Mouse (Mus musculus): ENCODE results near the gene Cox7a1. TPM values are rescaled to one million over a fixed set of nuclear protein-coding genes. Genes with fewer than 3 reads are reported as not detected.
A peak's percentile ranks its signal among the peaks of the same experiment; 100 is the strongest.

Cox7a1 gene
- total and polyA plus RNA-seq, 2 experiments from 2014 or later, result 1.4 to 4.9 TPM

GRCm38 (mm10) chr7:30231669-30232454 is 47.9 kb downstream of the Cox7a1 start, which contains the start of the genes Polr2i and Tbcb:
TSS of gene Polr2i (plus strand) at chr7:30231948.
TSS of gene Tbcb (minus strand) at chr7:30232272.
- Histone ChIP-seq H3K4me1 (ENCODE audit: insufficient read depth) (0 out of 2 replicates have a peak, but pooled peaks cover 5% of the 10 kb centered on the region), H3K9ac (peak within 1 kb of the TSS; percentile 67), H3K9me3 (ENCODE audit: low read length) (no peaks in the 10 kb centered on the region), H3K27me3 (ENCODE audit: insufficient read depth, low read length) (no peaks in the 10 kb centered on the region), H3K27ac (ENCODE audit: low read depth, low read length) (peak within 1 kb of the TSS; percentile 97), H3K4me2 (ENCODE audit: low read depth) (peak within 1 kb of the TSS; percentile 64), H3K4me3 (ENCODE audit: low read depth, low read length) (peak within 1 kb of the TSS; percentile 69), H3K36me3 (ENCODE audit: insufficient read depth) (peaks cover 30% of the 10 kb centered on the region)
- 1% methylated on average over 67 of the region's 67 CpGs for WGBS
- peak; percentile 99 for DNase-seq
- no peak; the same call in 1 of the 2 replicates for TF ChIP-seq CTCF (IDR thresholded peaks at IDR 0.05; ENCODE audit: low read depth)
- ATAC-seq, result peak; percentile 97

- H3K9me3 ChIP-seq (ENCODE audit: low read length), result no peaks in the 10 kb centered on the region
- 5% methylated on average over 24 of the region's 24 CpGs for WGBS
- peak; percentile 61 for TF ChIP-seq CTCF (IDR thresholded peaks at IDR 0.05; ENCODE audit: low read depth)
- H3K4me1 ChIP-seq (ENCODE audit: insufficient read depth), result 0 out of 2 replicates have a peak, but pooled peaks cover 5% of the 10 kb centered on the region
- H3K9ac ChIP-seq, result peak overlapping the region; percentile 67
- peak; percentile 35 for DNase-seq
- ATAC-seq, result no peak
- H3K4me3 ChIP-seq (ENCODE audit: low read depth, low read length), result peak overlapping the region; percentile 69
- peak overlapping the region; percentile 97 for H3K27ac ChIP-seq (ENCODE audit: low read depth, low read length)
- H3K4me2 ChIP-seq (ENCODE audit: low read depth), result peak overlapping the region; percentile 64
- H3K36me3 ChIP-seq (ENCODE audit: insufficient read depth), result peaks cover 22% of the 10 kb centered on the region
- H3K27me3 ChIP-seq (ENCODE audit: insufficient read depth, low read length), result no peaks in the 10 kb centered on the region
Measured at GRCm38 (mm10) chr7:30232631-30233148, 48.7 kb downstream of the Cox7a1 start.

GRCm38 (mm10) chr7:30233387-30233786 is 49.4 kb downstream of the Cox7a1 start:
- no peak for DNase-seq
- no peak overlapping the region for H3K27ac ChIP-seq (ENCODE audit: low read depth, low read length)
- WGBS, result 91% methylated on average over 20 of the region's 20 CpGs
- H3K9ac ChIP-seq, result no peak overlapping the region
- H3K4me2 ChIP-seq (ENCODE audit: low read depth), result no peak overlapping the region
- peaks cover 18% of the 10 kb centered on the region for H3K36me3 ChIP-seq (ENCODE audit: insufficient read depth)
- no peak for TF ChIP-seq CTCF (IDR thresholded peaks at IDR 0.05; ENCODE audit: low read depth)
- 0 out of 2 replicates have a peak, but pooled peaks cover 5% of the 10 kb centered on the region for H3K4me1 ChIP-seq (ENCODE audit: insufficient read depth)
- H3K9me3 ChIP-seq (ENCODE audit: low read length), result no peaks in the 10 kb centered on the region
- no peaks in the 10 kb centered on the region for H3K27me3 ChIP-seq (ENCODE audit: insufficient read depth, low read length)
- no peak overlapping the region for H3K4me3 ChIP-seq (ENCODE audit: low read depth, low read length)
- no peak for ATAC-seq

GRCm38 (mm10) chr7:30234276-30234858 is 50.4 kb downstream of the Cox7a1 start:
- WGBS, result 94% methylated on average over 15 of the region's 15 CpGs
- Histone ChIP-seq H3K4me2 (ENCODE audit: low read depth) (no peak overlapping the region), H3K27me3 (ENCODE audit: insufficient read depth, low read length) (no peaks in the 10 kb centered on the region), H3K36me3 (ENCODE audit: insufficient read depth) (peaks cover 18% of the 10 kb centered on the region), H3K4me3 (ENCODE audit: low read depth, low read length) (no peak overlapping the region), H3K27ac (ENCODE audit: low read depth, low read length) (no peak overlapping the region), H3K4me1 (ENCODE audit: insufficient read depth) (0 out of 2 replicates have a peak, but pooled peaks cover 5% of the 10 kb centered on the region), H3K9me3 (ENCODE audit: low read length) (no peaks in the 10 kb centered on the region), H3K9ac (no peak overlapping the region)
- ATAC-seq (no peak), DNase-seq (no peak)
- no peak for TF ChIP-seq CTCF (IDR thresholded peaks at IDR 0.05; ENCODE audit: low read depth)

GRCm38 (mm10) chr7:30235091-30235490 is 51.1 kb downstream of the Cox7a1 start:
- Histone ChIP-seq H3K9me3 (ENCODE audit: low read length) (no peaks in the 10 kb centered on the region), H3K4me3 (ENCODE audit: low read depth, low read length) (no peak overlapping the region), H3K4me2 (ENCODE audit: low read depth) (no peak overlapping the region), H3K27me3 (ENCODE audit: insufficient read depth, low read length) (no peaks in the 10 kb centered on the region), H3K27ac (ENCODE audit: low read depth, low read length) (no peak overlapping the region), H3K9ac (no peak overlapping the region), H3K4me1 (ENCODE audit: insufficient read depth) (0 out of 2 replicates have a peak, but pooled peaks cover 5% of the 10 kb centered on the region), H3K36me3 (ENCODE audit: insufficient read depth) (peaks cover 18% of the 10 kb centered on the region)
- no peak for DNase-seq
- 95% methylated on average over 8 of the region's 8 CpGs for WGBS
- TF ChIP-seq CTCF (IDR thresholded peaks at IDR 0.05; ENCODE audit: low read depth), result no peak
- ATAC-seq, result no peak

- DNase-seq (no peak), ATAC-seq (no peak)
- no peaks in the 10 kb centered on the region for H3K9me3 ChIP-seq (ENCODE audit: low read length)
- 89% methylated on average over 4 of the region's 4 CpGs for WGBS
- no peaks in the 10 kb centered on the region for H3K27me3 ChIP-seq (ENCODE audit: insufficient read depth, low read length)
- no peak within 1 kb of the TSS for H3K4me2 ChIP-seq (ENCODE audit: low read depth)
- no peak within 1 kb of the TSS for H3K4me3 ChIP-seq (ENCODE audit: low read depth, low read length)
- H3K9ac ChIP-seq, result no peak within 1 kb of the TSS
- H3K4me1 ChIP-seq (ENCODE audit: insufficient read depth), result 0 out of 2 replicates have a peak, but pooled peaks cover 5% of the 10 kb centered on the region
- TF ChIP-seq CTCF (IDR thresholded peaks at IDR 0.05; ENCODE audit: low read depth), result no peak
- H3K36me3 ChIP-seq (ENCODE audit: insufficient read depth), result peaks cover 18% of the 10 kb centered on the region
- H3K27ac ChIP-seq (ENCODE audit: low read depth, low read length), result no peak within 1 kb of the TSS
Measured at GRCm38 (mm10) chr7:30235625-30236024, 51.7 kb downstream of the Cox7a1 start, which contains the start of gene Ovol3. TSS of gene Ovol3 (minus strand) at chr7:30235725.

Other genes with a start within 250 kb of the Cox7a1 start
- gene Zfp74, start 230.1 kb upstream of the Cox7a1 start, total RNA-seq (2014; rRNA removed), result 11.9 and 14.4 TPM in 2 replicates
- 6.6 and 15.8 TPM in 2 replicates for gene Zfp74, start 230.1 kb upstream of the Cox7a1 start, polyA plus RNA-seq (2015; fragmentation: Nextera tagmentation; extraction: Ambion mirVana)
- 5.9 and 7.3 TPM in 2 replicates for gene Zfp568, start 200.2 kb upstream of the Cox7a1 start, total RNA-seq (2014; rRNA removed)
- 0.72 and 2.1 TPM in 2 replicates for gene Zfp568, start 200.2 kb upstream of the Cox7a1 start, polyA plus RNA-seq (2015; fragmentation: Nextera tagmentation; extraction: Ambion mirVana)
- 13.2 and 15.2 TPM in 2 replicates for gene Zfp14, start 132.8 kb upstream of the Cox7a1 start, total RNA-seq (2014; rRNA removed)
- 5.3 and 6.9 TPM in 2 replicates for gene Zfp14, start 132.8 kb upstream of the Cox7a1 start, polyA plus RNA-seq (2015; fragmentation: Nextera tagmentation; extraction: Ambion mirVana)
- gene Zfp82, start 111.2 kb upstream of the Cox7a1 start, total RNA-seq (2014; rRNA removed), result 8.0 and 11.0 TPM in 2 replicates
- gene Zfp82, start 111.2 kb upstream of the Cox7a1 start, polyA plus RNA-seq (2015; fragmentation: Nextera tagmentation; extraction: Ambion mirVana), result 5.9 and 7.3 TPM in 2 replicates
- 1.0 TPM in 1 of 2 replicates, not detected in the other for gene Gm26920, start 93.7 kb upstream of the Cox7a1 start, total RNA-seq (2014; rRNA removed)
- 0.38 and 1.1 TPM in 2 replicates for gene Gm26920, start 93.7 kb upstream of the Cox7a1 start, polyA plus RNA-seq (2015; fragmentation: Nextera tagmentation; extraction: Ambion mirVana)
- gene Zfp566, start 93.6 kb upstream of the Cox7a1 start, total RNA-seq (2014; rRNA removed), result 3.6 and 5.0 TPM in 2 replicates
- gene Zfp566, start 93.6 kb upstream of the Cox7a1 start, polyA plus RNA-seq (2015; fragmentation: Nextera tagmentation; extraction: Ambion mirVana), result 15.6 and 19.6 TPM in 2 replicates
- gene Zfp260, start 89.4 kb upstream of the Cox7a1 start, total RNA-seq (2014; rRNA removed), result 69.8 and 81.0 TPM in 2 replicates
- 51.2 and 55.5 TPM in 2 replicates for gene Zfp260, start 89.4 kb upstream of the Cox7a1 start, polyA plus RNA-seq (2015; fragmentation: Nextera tagmentation; extraction: Ambion mirVana)
- 12.3 and 25.3 TPM in 2 replicates for gene Zfp382, start 62.2 kb upstream of the Cox7a1 start, total RNA-seq (2014; rRNA removed)
- gene Zfp382, start 62.2 kb upstream of the Cox7a1 start, polyA plus RNA-seq (2015; fragmentation: Nextera tagmentation; extraction: Ambion mirVana), result 7.8 and 15.5 TPM in 2 replicates
- 72.9 and 87.3 TPM in 2 replicates for gene Zfp146, start 14.4 kb upstream of the Cox7a1 start, total RNA-seq (2014; rRNA removed)
- gene Zfp146, start 14.4 kb upstream of the Cox7a1 start, polyA plus RNA-seq (2015; fragmentation: Nextera tagmentation; extraction: Ambion mirVana), result 6.6 and 8.7 TPM in 2 replicates
- gene Capns1, start 14.7 kb downstream of the Cox7a1 start, total RNA-seq (2014; rRNA removed), result 162 and 176 TPM in 2 replicates
- 59.3 and 65.9 TPM in 2 replicates for gene Capns1, start 14.7 kb downstream of the Cox7a1 start, polyA plus RNA-seq (2015; fragmentation: Nextera tagmentation; extraction: Ambion mirVana)
- 71.0 and 80.9 TPM in 2 replicates for gene Polr2i, start 47.8 kb downstream of the Cox7a1 start, total RNA-seq (2014; rRNA removed)
- 186 and 247 TPM in 2 replicates for gene Polr2i, start 47.8 kb downstream of the Cox7a1 start, polyA plus RNA-seq (2015; fragmentation: Nextera tagmentation; extraction: Ambion mirVana)
- gene Tbcb, start 48.1 kb downstream of the Cox7a1 start, total RNA-seq (2014; rRNA removed), result 151 and 204 TPM in 2 replicates
- gene Tbcb, start 48.1 kb downstream of the Cox7a1 start, polyA plus RNA-seq (2015; fragmentation: Nextera tagmentation; extraction: Ambion mirVana), result 475 and 558 TPM in 2 replicates
- not detected in 2 replicates for gene Ovol3, start 51.6 kb downstream of the Cox7a1 start, total RNA-seq (2014; rRNA removed)
- not detected in 2 replicates for gene Ovol3, start 51.6 kb downstream of the Cox7a1 start, polyA plus RNA-seq (2015; fragmentation: Nextera tagmentation; extraction: Ambion mirVana)
- gene Thap8, start 96.0 kb downstream of the Cox7a1 start, total RNA-seq (2014; rRNA removed), result 0.52 TPM in 1 of 2 replicates, not detected in the other
- 0.45 TPM in 2 replicates for gene Thap8, start 96.0 kb downstream of the Cox7a1 start, polyA plus RNA-seq (2015; fragmentation: Nextera tagmentation; extraction: Ambion mirVana)
- 2.0 and 3.2 TPM in 2 replicates for gene Wdr62, start 96.3 kb downstream of the Cox7a1 start, total RNA-seq (2014; rRNA removed)
- gene Wdr62, start 96.3 kb downstream of the Cox7a1 start, polyA plus RNA-seq (2015; fragmentation: Nextera tagmentation; extraction: Ambion mirVana), result 2.7 and 2.9 TPM in 2 replicates
- gene Clip3, start 107.6 kb downstream of the Cox7a1 start, total RNA-seq (2014; rRNA removed), result 105 and 108 TPM in 2 replicates
- gene Clip3, start 107.6 kb downstream of the Cox7a1 start, polyA plus RNA-seq (2015; fragmentation: Nextera tagmentation; extraction: Ambion mirVana), result 178 and 186 TPM in 2 replicates
- 70.5 and 74.1 TPM in 2 replicates for gene Alkbh6, start 124.6 kb downstream of the Cox7a1 start, total RNA-seq (2014; rRNA removed)
- 117 and 127 TPM in 2 replicates for gene Alkbh6, start 124.6 kb downstream of the Cox7a1 start, polyA plus RNA-seq (2015; fragmentation: Nextera tagmentation; extraction: Ambion mirVana)
- 5.2 and 6.5 TPM in 2 replicates for gene Syne4, start 130.7 kb downstream of the Cox7a1 start, total RNA-seq (2014; rRNA removed)
- 1.8 and 4.5 TPM in 2 replicates for gene Syne4, start 130.7 kb downstream of the Cox7a1 start, polyA plus RNA-seq (2015; fragmentation: Nextera tagmentation; extraction: Ambion mirVana)
- 0.52 TPM in 1 of 2 replicates, not detected in the other for gene E130208F15Rik, start 137.6 kb downstream of the Cox7a1 start, total RNA-seq (2014; rRNA removed)
- 0.31 TPM in 1 of 2 replicates, not detected in the other for gene E130208F15Rik, start 137.6 kb downstream of the Cox7a1 start, polyA plus RNA-seq (2015; fragmentation: Nextera tagmentation; extraction: Ambion mirVana)
- gene Sdhaf1, start 139.8 kb downstream of the Cox7a1 start, total RNA-seq (2014; rRNA removed), result 9.8 and 14.6 TPM in 2 replicates
- 18.4 and 20.7 TPM in 2 replicates for gene Sdhaf1, start 139.8 kb downstream of the Cox7a1 start, polyA plus RNA-seq (2015; fragmentation: Nextera tagmentation; extraction: Ambion mirVana)
- 25.2 and 28.0 TPM in 2 replicates for gene Lrfn3, start 178.6 kb downstream of the Cox7a1 start, total RNA-seq (2014; rRNA removed)
- gene Lrfn3, start 178.6 kb downstream of the Cox7a1 start, polyA plus RNA-seq (2015; fragmentation: Nextera tagmentation; extraction: Ambion mirVana), result 16.4 and 20.3 TPM in 2 replicates
- 14.5 and 25.6 TPM in 2 replicates for gene Tyrobp, start 229.6 kb downstream of the Cox7a1 start, total RNA-seq (2014; rRNA removed)
- gene Tyrobp, start 229.6 kb downstream of the Cox7a1 start, polyA plus RNA-seq (2015; fragmentation: Nextera tagmentation; extraction: Ambion mirVana), result 44.2 and 52.5 TPM in 2 replicates
- gene Hcst, start 235.7 kb downstream of the Cox7a1 start, total RNA-seq (2014; rRNA removed), result 1.1 TPM in 1 of 2 replicates, not detected in the other
- 0.41 and 0.87 TPM in 2 replicates for gene Hcst, start 235.7 kb downstream of the Cox7a1 start, polyA plus RNA-seq (2015; fragmentation: Nextera tagmentation; extraction: Ambion mirVana)
- gene Nfkbid, start 237.6 kb downstream of the Cox7a1 start, total RNA-seq (2014; rRNA removed), result 1.6 and 3.4 TPM in 2 replicates
- gene Nfkbid, start 237.6 kb downstream of the Cox7a1 start, polyA plus RNA-seq (2015; fragmentation: Nextera tagmentation; extraction: Ambion mirVana), result 1.1 and 1.7 TPM in 2 replicates